Mouse (Mus musculus) spleen, postnatal 4 days (tissue): ENCODE data around the gene Pde4d.
A peak's percentile ranks its signal among the peaks of the same experiment; 100 is the strongest.

Source experiments
- DNase-seq, 2 experiments: peaks; one replicate each; pipeline ENCODE4 v3.0.0; 2022; ENCODE audit warnings: low spot score in 2 of 2

The Pde4d gene

DNA sequence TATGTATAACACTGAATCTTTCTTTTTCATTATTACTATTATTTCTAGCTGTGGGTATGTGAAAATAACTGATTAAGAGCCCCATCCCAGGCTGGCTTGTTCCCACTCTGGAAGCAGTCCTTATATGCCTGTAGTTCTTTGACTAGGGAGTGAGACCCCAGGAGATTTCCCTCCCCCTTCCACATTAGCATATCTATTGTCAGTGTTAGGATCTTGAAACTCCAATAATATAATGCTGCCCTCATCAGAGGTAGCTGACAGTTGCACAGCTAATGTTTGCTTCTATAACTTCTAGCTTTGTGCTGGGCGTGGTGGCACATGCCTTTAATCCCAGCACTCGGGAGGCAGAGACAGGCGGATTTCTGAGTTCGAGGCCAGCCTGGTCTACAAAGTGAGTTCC is 1178.9 kb downstream of the Pde4d start:
- peak in 1 of 2 experiments; percentile 23 for DNase-seq

DNA sequence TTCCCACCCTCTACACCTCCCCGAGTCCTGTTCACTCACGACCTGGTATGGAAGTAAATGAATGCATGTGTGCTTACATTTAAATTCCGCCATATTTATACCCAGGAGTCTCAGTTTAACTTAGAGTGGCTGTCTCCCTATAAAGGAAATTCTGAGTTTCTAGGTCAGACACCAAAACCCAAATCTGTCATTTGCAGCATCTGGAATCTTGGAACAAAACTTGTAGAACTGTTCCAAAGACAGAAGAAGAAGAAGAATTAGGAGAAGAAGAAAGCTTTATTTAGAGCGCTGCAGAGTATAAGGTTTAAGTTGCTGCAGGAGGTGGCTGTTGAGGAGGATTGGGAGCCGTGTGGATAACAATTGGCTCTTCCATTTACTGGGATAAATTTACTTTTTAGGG is 1179.5 kb downstream of the Pde4d start:
- peak in 1 of 2 experiments; percentile 19 for DNase-seq

DNA sequence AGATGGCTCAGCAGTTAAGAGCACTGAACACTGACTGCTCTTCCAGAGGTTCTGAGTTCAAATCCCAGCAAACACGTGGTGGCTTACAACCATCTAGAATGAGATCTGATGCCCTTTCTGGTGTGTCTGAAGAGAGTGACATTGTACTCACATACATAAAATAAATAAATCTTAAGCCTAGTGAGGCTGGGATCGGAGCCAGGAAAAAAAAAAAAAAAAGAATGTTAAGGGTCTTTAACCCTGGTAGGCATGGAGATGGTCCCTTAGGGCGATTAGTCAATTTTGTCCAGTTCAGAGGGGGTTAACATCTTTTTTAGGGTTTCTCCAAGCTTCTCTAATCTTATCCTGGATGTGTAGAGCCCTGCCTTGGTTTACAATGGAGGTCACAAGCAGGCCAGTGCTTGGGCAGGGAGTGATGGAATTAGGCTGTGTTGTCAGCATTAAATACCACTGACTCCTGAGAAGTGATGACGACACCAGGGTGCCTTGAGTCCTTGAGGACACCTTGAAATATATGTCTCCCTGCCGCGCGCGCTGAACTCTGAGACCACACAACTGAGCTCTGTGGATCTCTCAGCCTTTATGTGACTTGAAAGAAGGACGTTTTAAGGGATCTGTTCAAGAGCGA is 1181.8 kb downstream of the Pde4d start:
- peak in 1 of 2 experiments; percentile 48 for DNase-seq

DNA sequence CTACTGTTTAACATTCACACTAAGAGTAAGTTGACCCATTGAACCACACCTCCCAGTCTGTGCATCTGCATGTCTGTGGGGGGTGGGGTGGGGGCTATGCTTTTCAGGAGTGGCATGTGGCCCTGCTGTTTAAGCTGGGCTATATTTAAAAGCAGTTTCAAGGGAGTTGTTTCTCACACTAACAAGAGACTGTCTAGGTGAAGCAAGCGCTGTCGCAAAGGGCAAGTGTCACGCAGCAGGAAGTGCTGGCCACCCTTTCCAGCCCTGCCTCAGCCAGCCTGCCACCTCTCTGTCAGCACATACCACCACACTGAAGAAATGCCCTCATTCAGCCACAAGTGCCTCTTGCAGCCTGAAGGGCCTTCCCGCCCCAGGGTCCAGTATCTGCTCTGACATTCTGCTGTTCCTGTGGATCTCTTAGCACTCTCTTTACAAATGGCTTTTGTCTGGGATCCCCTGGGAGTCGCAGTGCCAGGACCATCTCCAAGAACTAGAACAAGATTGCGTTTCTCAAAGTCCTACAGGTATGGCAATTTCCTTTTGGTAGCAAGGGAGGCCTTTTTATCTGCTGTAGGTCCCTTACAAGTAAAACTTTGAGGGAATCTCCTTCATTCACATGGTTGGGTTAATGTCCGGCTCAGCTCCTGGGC is 1182.8 kb downstream of the Pde4d start:
- DNase-seq: peak in 1 of 2 experiments; percentile 68

DNA sequence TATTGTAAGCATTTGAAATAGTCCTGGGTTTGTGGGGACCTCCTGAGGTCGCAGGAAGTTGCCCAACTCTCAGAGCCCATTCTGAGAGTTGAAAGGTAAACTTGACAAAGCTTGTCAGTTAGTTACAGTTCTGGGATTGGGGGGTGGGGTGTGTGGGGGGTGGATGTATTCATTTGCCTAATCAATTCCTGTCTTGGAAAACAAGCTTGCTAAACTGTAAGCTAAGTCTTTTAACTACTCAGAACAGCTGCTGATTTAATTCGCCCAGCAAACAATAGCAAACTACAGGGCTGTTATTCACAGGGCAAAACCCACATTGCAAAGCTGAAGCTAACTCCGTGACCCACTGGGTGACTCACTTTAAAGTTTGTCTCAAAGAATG is 1183.3 kb downstream of the Pde4d start:
- DNase-seq: peak in 1 of 2 experiments; percentile 41

DNA sequence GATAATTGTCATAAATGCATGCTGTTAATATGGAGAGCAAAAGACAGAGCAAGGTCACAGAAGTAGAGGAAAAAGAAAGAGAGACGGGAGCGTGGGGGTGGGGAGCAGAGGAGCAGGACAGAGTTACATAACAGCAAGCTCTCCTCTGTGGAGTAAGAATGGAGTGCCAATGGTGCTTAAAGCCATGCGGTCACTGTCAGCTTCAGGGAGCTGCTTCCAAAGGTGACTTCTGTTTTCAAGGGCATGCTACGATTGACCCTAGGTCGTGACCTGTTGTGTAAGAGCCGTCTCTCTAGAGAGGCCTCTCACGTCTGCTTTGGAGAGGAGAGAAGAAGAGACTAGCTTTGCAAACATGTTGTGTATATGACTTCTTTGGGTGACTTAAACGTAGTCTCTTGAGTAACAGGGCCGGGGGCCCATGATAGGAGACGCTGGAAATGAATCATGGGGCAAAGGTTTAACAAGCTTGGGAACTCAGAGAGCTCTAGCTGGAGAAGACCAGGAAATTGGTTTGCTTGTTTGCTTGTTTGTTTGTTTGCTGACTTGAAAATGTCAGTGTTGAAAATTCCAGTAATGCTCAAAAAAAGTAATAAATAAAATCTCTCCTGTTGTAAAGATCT is 1186.3 kb downstream of the Pde4d start:
- no peak for DNase-seq

DNA sequence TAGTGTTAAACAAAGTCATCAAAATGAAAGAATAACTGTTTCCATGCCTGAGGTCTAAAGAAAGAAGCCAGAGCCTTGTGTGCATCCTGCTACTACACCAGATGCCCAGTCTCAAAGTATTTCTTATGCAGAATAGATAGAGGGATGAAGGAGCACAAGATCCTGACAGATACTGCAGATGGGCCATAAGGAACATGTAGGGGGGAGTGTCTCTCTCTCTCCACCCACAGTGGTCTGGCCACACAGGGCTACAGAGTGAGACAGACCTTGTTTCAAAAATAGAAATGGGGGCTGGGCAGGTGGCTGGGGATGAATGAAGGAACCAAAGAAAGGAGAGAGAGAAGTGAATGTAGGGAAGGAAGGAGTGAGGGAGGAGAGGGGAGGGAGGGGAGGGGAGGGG is 1188.5 kb downstream of the Pde4d start:
- no peak for DNase-seq

DNA sequence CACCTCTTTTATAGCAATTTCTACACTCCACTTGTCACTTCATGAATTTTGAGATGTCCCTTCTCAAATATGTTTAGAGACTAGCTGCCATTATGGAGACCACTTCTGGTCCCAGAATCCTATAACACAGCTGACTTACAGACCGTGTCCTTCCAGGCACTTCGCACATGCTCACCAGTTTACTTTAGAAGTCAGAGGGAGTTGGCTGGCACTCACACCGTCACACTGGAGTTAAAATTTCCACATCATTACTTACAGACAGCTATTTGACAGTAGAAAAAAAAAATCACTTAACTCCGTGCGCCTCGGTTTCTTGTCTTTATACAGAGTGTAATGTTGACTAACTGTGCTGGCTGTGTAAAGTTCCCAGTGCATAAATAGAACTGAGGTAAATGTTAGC is 1189.5 kb downstream of the Pde4d start:
- no peak for DNase-seq

DNA sequence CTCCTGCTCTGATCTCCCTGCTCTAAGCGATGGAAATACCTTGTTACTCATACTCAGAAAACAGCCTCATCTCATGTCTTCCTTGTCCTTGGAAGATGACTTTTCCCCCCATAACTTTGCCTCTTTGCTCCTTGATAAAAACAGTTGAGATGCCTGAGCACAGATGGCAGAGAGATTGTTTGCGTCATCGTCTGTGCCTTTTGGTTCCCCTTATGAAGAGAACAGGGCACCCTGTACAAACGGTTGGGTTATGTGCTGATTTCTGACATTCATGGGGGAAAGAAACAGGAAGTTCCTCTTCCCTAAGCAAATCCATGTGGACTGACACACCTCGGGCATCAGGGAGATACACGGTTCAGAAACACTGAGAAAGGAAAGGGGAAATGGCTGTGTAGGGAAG is 1191.8 kb downstream of the Pde4d start:
- DNase-seq: no peak

DNA sequence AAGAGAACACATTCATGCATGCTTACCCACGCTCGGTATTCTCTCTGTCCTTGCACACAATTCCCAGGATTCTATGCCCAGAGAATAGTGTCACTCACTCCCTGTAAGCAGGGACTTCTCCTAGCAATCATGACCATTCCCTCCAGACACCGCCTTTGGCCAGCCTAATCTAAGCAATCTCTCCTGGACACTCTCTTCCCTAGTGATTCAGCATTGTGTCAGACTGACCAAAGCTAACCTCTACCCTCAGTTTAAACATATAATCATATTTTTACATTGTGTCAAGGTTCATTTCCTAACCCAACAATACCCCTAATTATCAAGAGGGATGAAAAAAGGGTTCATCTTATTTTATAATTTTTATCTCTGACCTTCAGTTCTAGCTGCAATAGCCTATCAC is 1193.7 kb downstream of the Pde4d start:
- DNase-seq: no peak

DNA sequence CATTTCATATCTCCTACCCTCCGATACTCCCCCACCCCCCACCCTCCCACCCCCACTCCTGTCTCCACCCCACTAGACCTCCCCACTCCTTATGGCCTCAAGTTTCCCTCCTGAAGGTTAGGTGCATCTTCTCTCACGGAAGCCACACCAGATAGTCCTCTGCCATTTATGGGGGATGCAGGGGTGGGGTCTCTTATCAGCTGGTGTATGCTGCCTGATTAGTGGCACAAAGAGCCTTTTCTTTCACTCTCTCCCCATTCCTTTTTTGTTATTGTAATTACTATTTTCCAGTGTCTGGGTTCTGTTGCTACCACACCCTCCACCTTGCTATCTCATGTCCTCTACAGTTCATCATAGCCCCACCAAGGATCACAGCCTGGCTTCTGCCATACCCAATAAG is 1194.3 kb downstream of the Pde4d start:
- DNase-seq: no peak

DNA sequence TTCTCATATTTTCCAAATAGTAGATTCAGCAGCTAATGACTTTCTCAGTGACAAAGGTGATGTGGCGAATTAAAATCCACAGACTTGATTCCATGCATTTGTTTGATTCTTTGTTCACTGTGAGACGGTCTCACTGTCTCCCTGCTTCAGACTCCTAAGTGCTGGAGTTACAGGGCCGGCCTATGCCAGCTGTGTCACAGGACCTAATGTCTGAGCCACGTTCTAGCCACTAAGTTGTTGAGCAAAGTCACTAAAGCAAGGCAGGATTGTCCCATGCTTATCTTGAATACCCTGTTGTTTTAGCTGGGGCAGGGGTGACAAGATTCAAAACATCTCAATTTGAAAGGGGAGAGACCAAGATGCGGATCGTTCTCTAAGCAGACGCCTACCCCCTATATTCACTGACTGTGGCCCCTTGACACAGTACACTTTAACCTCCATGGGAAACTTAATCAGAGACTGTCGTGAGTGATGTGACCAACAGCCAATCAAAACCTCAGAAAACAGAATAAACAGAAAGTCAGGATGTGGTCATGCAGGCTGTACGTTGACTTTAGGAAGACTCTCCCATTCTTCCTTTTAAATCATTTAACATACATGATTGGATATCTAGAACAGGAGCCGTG is 1195.6 kb downstream of the Pde4d start:
- DNase-seq: no peak

DNA sequence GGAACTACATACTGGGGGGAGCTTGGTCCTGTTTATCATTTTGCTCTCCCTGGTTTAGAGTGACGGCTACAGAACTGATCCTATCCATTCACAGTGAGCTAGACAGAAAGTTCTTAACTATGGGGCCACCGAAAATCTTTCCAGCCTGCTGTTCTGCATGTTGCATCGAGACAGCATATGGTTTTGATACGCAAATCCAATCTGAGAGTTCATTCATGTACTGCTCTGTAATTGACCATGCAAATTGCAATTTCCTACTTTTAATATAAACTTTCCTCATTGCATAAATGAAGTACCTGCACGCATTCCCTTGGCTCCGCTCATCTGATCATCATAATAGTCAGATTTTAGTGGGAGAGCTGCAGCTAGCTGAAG is 1196.1 kb downstream of the Pde4d start:
- DNase-seq: no peak

DNA sequence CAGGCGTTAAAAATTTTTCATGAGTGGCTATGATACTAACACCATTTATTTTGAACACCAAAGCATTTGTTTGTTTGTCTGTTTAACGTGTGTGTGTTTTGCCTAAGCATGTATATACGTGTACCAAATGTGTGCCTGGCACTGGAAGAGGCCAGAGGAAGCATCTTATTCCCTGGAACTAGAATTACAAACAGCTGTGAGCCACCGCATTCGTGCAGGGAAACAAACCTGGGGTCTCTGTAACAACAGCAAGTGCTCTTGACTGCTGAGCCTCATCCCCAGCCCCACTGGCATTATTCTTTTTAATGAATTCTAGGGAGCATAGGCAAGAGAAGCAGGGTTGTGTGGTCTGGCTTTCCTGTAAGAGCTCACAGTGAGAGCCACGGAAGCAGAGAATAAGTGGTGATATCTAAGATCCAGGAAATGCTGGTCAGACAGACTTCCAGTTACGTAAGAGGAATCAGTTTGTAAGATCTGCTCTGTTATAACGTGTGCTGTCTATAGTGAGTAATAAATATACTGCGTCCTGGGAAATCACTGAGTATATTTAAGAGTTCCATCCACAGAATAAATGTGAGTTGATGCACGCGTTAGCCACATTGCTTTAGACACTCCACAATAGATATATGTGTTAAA is 1197.0 kb downstream of the Pde4d start:
- DNase-seq: no peak

DNA sequence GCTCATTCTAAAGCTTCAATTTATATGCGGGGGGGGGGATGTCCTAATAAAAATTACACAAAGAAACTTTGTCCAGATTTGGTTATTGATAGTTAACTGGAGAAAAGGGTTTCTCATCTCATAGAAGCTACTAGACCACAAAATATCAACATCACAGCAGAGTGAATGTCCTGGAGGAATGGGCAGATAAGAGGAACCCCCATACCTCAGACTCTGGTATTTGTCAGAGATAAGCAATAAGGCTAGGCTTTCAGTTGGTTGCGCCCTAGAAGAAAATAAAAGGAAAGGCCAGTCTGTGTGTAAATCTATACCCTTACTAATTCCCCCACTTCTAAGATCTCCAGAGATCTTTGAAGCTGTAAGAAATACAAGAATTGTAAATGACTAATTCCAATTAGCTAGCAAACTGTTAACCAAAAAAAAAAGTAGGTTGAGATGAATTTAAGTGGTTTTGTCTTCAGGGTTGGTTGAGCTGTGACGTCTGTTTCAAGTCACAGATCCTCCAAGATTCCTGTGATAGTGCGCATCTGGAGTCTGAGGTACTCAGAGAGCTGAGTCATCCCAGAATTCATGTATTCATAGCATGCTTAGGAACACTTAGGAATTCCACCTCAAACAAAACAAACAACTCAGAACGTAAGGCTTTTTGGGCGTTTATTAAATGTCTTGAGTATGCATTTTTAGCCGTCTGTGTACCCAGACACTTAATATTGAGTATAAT is 1197.9 kb downstream of the Pde4d start:
- no peak for DNase-seq

DNA sequence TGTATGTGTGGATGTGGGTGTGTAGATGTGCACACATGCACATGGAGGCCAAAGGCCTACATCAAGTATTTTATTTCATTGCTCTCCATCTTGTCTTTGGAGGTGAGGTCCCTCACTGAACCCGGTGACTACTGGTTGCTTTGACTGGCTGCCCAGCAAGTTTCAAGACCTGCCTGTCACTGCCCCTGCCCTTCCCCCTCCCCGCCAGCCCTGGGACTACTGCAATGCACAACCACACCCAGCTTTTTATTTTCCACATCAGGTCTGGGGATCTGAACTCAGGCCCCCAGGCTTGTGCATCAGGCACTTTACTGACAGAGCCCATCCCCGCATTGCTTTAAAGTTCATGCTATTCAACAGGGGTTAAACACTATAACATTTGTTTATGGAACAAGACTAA is 1198.6 kb downstream of the Pde4d start:
- no peak for DNase-seq

DNA sequence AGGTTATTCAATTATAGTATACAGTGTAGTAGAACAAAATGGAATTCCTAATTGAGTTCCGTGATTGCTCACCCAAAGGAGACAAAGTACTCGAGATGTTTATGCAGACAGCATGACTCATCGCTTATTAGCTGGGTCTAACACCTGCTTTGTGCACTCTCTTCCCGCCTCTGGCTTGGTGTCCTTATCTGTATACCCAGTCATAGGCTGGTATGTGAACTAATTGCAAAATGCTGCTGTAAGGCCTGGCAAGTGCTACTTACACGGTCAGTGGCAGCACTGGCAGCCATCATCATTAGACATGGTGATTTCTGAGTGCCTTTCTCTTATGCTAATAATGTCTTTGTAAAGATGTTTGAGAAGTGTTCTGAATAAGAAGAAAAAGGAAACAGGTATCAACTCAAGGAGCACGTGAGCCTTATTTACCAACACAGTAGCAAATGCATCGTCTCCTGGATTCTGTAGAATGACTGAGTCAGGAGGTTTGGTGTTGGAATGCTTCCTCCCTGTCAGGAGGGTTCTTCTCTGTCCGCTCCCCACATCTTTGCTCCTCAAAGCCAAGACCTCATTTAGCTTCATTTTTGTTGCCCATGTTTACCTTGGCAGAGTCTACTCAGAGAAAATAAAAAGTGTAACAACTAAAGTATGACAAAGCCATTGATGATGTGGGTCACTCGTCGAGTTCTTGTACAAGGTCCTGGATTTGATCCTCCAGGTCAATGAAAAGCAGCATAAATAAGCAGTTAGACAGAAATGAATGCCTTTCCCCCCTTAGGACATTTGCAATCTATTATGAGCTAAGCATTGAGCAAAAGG is 1202.2 kb downstream of the Pde4d start:
- DNase-seq: peak in 1 of 2 experiments; percentile 60

DNA sequence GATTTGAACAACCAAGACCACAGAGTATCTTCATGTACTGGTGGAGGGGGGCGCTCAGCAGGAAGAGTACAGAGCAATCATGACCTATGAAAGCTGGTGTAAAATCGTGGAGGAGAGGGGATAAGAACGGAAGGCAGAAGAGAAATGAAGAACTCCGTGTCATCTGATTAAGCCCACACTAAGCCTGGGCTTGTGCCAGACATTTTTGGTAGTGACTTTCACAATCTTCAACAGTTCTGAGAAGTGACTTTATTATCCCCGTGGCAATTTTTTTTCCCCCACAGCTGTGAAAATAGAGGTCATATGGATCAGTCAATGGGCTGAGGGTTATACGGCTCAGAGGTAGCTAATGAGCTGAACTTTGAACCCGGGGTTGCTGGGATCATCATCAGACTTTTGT is 1202.9 kb downstream of the Pde4d start:
- no peak for DNase-seq

DNA sequence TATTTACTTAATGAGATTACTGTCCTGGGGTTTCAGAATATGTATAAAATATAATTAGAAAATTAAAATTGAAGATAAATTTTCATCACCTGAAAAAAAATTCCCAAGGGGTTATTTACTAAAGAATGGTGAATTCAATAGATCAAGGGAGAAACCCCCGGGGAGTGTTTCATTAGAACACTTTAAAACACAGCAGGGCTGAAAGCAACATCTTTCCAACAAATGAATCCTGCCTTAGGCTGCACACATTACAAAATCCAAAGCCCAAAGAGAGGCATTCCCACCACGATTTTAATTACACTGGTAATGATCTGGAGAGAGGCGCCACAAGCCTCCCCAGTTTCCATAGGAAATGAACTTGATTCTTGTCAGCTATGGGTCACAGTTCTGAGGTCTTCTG is 1205.6 kb downstream of the Pde4d start:
- DNase-seq: no peak

DNA sequence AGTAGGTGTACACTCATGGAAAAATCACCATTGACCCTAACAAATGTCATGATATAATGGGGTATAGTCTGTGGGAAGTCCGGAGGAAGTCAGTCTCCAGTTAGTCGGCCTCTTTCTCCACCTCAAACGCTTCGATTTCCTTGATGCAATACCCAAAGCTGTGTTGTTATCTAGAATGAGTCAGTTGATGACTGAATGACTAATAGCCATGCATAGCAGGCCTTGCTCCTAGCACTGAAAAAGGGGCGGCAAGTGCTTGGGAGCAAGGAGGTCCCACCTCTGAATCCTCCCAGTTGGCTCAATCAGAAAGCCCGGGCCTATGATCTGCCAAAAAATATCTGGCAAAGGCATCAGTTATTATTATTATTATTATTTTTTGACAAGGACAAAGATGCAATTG is 1209.4 kb downstream of the Pde4d start:
- DNase-seq: no peak

DNA sequence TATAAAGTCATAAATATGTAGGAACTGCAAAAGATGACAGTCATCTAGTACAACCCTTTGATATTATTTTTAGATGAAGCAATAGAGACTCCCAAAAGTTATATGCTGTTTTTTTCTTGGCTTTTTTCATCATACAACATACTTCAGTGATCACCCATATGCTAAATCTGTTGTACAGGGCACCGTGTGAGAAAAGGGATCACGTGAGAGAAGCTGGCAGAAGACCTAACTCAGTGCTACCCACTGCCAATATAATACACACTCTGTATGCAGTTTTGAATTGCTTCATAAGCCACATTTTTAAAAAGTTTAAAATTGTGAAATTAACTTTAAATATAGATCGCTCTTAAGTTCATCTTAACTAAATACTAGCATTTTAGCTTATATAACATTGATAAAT is 1211.6 kb downstream of the Pde4d start:
- DNase-seq: no peak
